Mouse (Mus musculus) adrenal gland, postnatal 25 days (tissue): ENCODE measurements at regions not wholly inside any gene's neighbourhood (a gene's known extent, or its start where the extent isn't known, plus 50 kb on each side); places are given as distances from the start of the nearest gene placed in this dataset.

Experiments
- DNase-seq: peaks from one replicate; pipeline ENCODE4 v3.0.0; 2021; ENCODE audit warnings: mixed read lengths

DNA sequence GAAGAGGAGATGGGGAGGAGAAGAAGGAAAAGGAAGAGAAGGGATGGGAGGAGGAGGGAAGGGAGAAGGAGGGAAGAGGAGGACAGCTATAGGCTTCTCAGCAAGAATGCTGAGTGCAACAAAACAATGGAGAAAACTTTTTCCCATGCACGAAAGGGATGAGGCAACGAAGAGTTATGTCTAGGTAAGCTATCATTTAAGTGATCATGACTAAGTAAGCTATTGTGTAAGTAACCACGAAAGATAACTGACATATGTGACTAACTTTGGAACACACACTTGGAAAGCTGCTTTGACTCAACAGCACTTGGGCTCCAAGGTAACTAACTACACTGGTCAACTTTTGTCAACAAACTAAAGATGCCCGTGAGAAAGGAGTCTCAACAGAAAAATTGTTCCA lies 50.9 kb upstream of the Fstl1 start:
- no peak for DNase-seq

DNA sequence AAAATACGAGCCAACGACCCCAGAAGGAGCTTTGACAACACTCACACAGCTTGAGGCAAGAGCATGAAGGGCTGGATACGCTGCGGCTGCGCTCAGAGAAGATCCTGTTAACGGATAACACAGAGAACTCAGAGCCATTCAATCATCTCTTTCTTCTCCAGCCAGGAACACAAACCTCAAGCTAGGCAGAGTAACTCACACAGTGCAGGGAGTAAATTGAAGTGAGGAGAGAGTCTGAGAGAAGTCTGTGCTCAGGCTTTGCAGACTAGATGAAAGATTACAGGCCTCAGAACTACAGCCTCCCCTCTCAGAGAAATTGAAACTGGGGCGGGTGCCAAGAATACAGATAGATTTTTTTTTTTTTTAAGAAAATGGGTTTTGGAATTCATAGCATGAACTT lies 60.9 kb upstream of the Ndufb4 start:
- DNase-seq, result no peak

DNA sequence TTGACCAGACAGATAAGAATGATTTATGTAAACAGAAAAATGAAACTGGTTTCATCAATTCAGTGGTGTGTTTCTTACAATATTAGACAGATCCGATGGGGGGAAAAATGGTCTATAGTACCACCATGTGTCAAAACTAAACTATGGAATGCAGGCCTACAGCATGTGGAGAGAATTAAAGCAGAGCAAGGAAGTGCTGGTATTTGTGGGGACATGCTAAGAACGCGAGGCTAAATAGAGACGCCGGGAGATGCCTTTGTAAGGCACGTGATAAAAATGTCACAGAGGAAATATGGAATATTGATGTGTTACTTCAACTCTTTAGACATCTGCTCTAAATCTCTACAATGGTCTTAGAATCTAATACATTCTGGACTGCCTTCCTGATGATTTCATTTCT lies 60.0 kb upstream of the Ndufb4 start:
- DNase-seq, result no peak

DNA sequence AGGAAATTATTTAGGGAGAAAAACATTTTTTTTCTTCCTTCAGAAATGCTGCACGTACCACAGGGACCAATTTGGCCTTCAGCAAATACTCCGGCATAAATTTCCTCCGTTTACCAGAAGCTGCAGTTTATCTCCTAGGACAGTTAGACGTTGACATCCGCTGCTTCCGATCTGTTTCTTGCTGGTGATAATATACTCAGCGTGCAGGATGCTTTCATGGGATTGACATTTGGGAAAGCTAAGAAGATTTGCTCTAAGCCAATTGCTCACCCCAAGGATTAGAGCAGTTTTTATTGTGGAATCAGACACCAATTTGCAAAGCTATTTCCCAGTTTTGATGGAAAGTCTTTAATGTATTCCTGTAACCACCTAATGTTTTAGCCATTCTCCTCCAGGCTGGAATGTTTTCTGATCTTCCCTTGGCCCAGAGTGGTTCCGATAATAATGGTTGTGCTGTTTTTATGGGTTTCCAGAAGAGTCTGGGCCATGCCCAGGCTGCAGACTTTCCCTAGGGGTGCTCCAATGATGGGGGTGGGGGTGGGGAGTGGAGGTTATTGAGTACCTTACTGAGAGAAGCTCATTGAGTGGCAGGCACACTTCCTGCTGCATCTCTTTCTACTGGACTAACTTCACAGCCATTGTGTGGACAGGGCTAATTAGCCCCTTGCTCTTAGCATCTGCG lies 52.1 kb upstream of the Ndufb4 start:
- DNase-seq, result no peak

DNA sequence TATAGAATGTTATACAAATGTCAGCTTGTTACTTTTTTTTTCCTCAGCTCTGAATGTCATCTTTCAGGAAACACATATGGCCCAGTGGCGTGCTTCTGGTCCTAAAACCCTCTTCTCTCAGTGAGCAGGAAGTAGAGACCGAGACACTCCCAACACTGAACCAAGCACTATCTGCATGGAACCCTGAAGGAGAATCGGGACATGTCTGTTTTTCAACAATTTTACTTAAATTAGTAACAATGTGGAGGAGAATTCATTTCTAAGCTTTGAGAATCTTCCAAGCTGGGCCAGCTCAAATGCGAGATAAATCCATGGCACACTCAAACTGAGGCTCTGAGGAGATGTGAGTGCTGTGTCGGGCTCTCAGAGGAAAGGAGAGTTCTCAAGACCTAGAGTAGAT lies 51.0 kb upstream of the Ndufb4 start:
- DNase-seq, result no peak

DNA sequence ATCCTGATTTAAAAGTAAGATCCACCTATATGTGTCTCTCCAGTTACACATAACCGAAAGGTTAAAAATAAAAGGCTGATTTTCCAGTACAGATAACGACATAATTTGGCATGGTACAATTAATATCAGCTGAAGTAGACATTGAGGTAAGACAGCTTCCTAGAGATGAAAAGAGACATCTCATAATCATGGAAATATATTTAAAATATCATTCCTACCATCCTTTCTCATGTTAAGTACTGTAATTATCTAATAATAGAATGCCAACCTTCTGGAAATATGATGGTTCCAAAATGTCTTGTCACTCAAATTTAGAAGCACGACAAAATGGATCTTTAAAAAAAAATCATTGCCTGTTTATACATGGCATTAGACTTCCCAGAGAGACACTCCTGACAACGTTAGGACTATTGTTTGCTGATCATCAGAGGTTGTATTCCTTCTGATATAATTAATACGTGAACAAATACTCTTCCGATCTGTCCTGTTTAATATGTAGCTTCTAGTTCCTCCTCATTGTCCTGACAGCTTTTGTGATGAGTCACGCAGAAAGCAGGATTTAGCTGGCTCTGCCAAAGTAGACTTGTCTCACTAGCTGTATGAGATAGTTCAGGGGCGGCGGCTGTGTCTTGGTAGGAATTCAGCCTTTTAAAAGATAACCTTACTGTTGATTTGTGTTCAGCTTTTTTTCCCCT lies 50.4 kb upstream of the Ndufb4 start:
- DNase-seq, result peak; percentile 18
